Mouse (Mus musculus): ENCODE results near the gene Bpifa5.
"Not testable (repeated sequence)": the region's sequence is repeated elsewhere in the genome, so short reads cannot be mapped to it uniquely, and the experiment has no call there.

- not testable (repeated sequence) for TF ChIP-seq TAL1, GATA1 (IDR thresholded peaks at IDR 0.05; ENCODE audit: low read length)
Observed at GRCm38 (mm10) chr2:154183061-154183460, 20.7 kb downstream of the Bpifa5 start.
